In the genomic region with DNA sequence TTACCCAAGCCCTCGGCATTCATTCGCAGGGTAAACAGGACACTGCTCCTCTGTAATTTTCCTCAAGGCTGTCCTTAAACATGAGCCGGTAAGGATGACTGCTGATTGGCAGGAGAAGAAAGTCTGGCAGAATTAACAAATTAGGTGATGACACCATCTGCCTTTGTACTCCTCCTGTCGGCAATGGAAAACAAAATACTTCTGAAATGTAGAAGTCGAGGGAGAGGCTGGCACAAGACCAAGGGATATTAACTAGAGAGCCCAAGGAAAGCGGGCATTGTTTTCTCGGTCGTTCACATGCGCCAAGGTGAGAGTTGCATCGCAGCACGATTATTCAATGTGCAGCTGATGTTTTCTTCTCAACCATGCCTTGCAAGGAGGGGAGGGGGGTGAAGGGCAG, we compare ENCODE assay signal across 13 mouse cellular contexts.
DNase-seq lines count a peak whose midpoint lies in the region; ATAC-seq and TF ChIP-seq lines count a peak whose summit lies in the region.
"Had no signal": no experiment of that assay in that cellular context is flagged by ENCODE, and none has a peak within 500 bp of the region (broad histone marks: within the 10 kb centered on the region; RNA-seq: fewer than 3 reads in every experiment).

No protein-coding gene starts in this region.

- H3K4me2 ChIP-seq in forebrain, postnatal 0 days (ENCODE audit: low read depth) = no peak overlapping the region

- WGBS in forebrain, postnatal 0 days = 9% methylated on average over 11 of the region's 11 CpGs

- H3K27ac ChIP-seq in forebrain, postnatal 0 days (ENCODE audit: low read depth, low read length) = no peak overlapping the region
- H3K27ac ChIP-seq: heart, embryonic 10.5 days had no signal

- no peak for TF ChIP-seq CTCF in Patski (IDR thresholded peaks at IDR 0.05)
- TF ChIP-seq CTCF in forebrain, postnatal 0 days (IDR thresholded peaks at IDR 0.05; ENCODE audit: low read depth) = 0 out of 2 replicates have a peak, but pooled peaks have one; percentile 19

- no peaks in the 10 kb centered on the region for H3K27me3 ChIP-seq in Patski
- no peaks in the 10 kb centered on the region for H3K27me3 ChIP-seq in forebrain, postnatal 0 days (ENCODE audit: insufficient read depth, low read length)

- H3K4me1 ChIP-seq in forebrain, postnatal 0 days (ENCODE audit: insufficient read depth) = peaks cover 17% of the 10 kb centered on the region

- CTCF ChIA-PET in Patski (lab: Charles Lee) = no interaction called here

- H3K36me3 ChIP-seq in forebrain, postnatal 0 days (ENCODE audit: insufficient read depth) = no peaks in the 10 kb centered on the region

- H3K9ac ChIP-seq in forebrain, postnatal 0 days = no peak overlapping the region
- H3K9ac ChIP-seq: liver, postnatal 0 days had no signal

- POLR2A ChIA-PET in Patski (lab: Charles Lee) = no interaction called here

- DNase-seq in kidney, postnatal 36 days = peak; percentile 39 to 50
- no peak for DNase-seq in kidney, adult 11 months
- DNase-seq in Patski (ENCODE audit: low read depth, low spot score) = peak; percentile 22
- peak; percentile 89 for DNase-seq in cerebellum, adult 9-10 months
- DNase-seq in forebrain, postnatal 0 days = peak; percentile 49
- DNase-seq in frontal cortex, postnatal 25 days (ENCODE audit: low spot score in 2 of 2) = no peak
- no peak for DNase-seq in adrenal gland, adult 18-20 months (ENCODE audit: low spot score in 2 of 2)
- DNase-seq: liver, postnatal 0 days; thymus, postnatal 25 days had no signal

- in situ Hi-C loops in Patski (cut with MboI; ENCODE audit: low pct_unique_long_range_greater_than_20kb) = loop anchor here (5.0 to 25.0 kb wide), 3 partner anchors 193 to 382 kb away; a partner anchor contains a TSS

- no peak for ATAC-seq in Patski
- ATAC-seq in forebrain, postnatal 0 days = no peak
- no peak for ATAC-seq in activated CD4-positive, CD25-positive, alpha-beta regulatory T cell, adult 4 months
- ATAC-seq: CD4-positive, CD25-positive, alpha-beta regulatory T cell, adult 4 months; liver, postnatal 0 days had no signal

- H3K9me3 ChIP-seq in forebrain, postnatal 0 days (ENCODE audit: low read length) = no peaks in the 10 kb centered on the region
- H3K9me3 ChIP-seq: heart, embryonic 10.5 days had no signal

- no peak overlapping the region for H3K4me3 ChIP-seq in forebrain, postnatal 0 days (ENCODE audit: low read depth, low read length)
- H3K4me3 ChIP-seq: erythroblast, embryonic 14.5 days; heart, embryonic 10.5 days had no signal

Comparison
In these comparisons a context has a peak if more than half of its experiments do, and no peak if none do; other contexts are left out.
1. DNase-seq: peak in kidney, postnatal 36 days (2 of 2), Patski (single experiment), cerebellum, adult 9-10 months (single experiment) and forebrain, postnatal 0 days (single experiment); none in kidney, adult 11 months (single experiment), frontal cortex, postnatal 25 days (0 of 2) and adrenal gland, adult 18-20 months (0 of 2).